In the genomic region with DNA sequence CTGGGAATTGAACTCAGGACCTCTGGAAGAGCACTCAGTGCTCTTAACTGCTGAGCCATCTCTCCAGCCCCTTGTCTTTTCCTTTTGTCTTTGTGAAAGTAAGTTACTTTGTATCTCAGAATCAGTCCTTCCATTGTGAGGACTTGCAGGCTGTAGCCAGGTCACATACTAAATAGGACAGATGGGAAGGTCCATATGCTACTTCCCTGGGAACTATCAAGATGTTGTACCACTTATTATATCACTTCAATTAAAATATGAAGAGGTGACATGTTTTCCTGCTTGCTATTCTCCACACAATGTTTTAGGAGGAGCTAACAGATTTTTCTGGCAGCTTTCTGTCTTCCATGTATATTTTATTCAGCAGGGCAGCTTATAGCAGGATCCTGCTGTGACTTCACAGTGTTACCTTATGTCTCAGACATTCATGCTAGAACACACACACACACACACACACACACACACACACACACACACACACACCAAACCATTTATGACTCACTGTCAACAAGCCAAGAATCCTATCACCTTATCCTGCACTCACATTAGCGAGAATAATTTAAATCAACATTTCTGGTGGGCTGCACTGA, we compare ENCODE assay signal across 13 mouse cellular contexts.
"Had no signal": no experiment of that assay in that cellular context is flagged by ENCODE, and none has a peak within 500 bp of the region (broad histone marks: within the 10 kb centered on the region; RNA-seq: fewer than 3 reads in every experiment).

No protein-coding gene starts in this region.

- H3K27me3 ChIP-seq: liver, embryonic 13.5 days; midbrain, embryonic 13.5 days; neural tube, embryonic 15.5 days had no signal

- H3K4me1 ChIP-seq: limb, embryonic 12.5 days; liver, embryonic 13.5 days; midbrain, embryonic 13.5 days; neural tube, embryonic 15.5 days had no signal

- H3K9ac ChIP-seq: limb, embryonic 12.5 days; liver, embryonic 13.5 days; midbrain, embryonic 13.5 days; neural tube, embryonic 15.5 days had no signal

- DNase-seq: kidney, adult 8-10 months; kidney, postnatal 25 days; liver; liver, embryonic 13.5 days; lung, adult 18-20 months; right cerebral cortex, postnatal 4 days; spleen, adult 18-20 months; thymus, adult 2 months; thymus, postnatal 25 days had no signal

- H3K36me3 ChIP-seq: limb, embryonic 12.5 days; liver, embryonic 13.5 days; midbrain, embryonic 13.5 days; neural tube, embryonic 15.5 days had no signal

- H3K27ac ChIP-seq: limb, embryonic 12.5 days; liver, embryonic 13.5 days; midbrain, embryonic 13.5 days; neural tube, embryonic 15.5 days had no signal

- H3K9me3 ChIP-seq: limb, embryonic 12.5 days; liver, embryonic 13.5 days; midbrain, embryonic 13.5 days; neural tube, embryonic 15.5 days had no signal

- ATAC-seq: midbrain, embryonic 13.5 days had no signal

- H3K4me2 ChIP-seq: limb, embryonic 12.5 days; liver, embryonic 13.5 days; midbrain, embryonic 13.5 days; neural tube, embryonic 15.5 days had no signal

- H3K4me3 ChIP-seq: limb, embryonic 12.5 days; liver, embryonic 13.5 days; midbrain, embryonic 13.5 days; myocyte; neural tube, embryonic 15.5 days had no signal
